Mouse (Mus musculus): Measurements from ENCODE around the gene Dnajc10.

Gene Dnajc10

GRCm38 (mm10) chr2:80340537-80340936, 25.3 kb downstream of the Dnajc10 start:
- DNase-seq (ENCODE audit: low spot score) = no peak

DNA sequence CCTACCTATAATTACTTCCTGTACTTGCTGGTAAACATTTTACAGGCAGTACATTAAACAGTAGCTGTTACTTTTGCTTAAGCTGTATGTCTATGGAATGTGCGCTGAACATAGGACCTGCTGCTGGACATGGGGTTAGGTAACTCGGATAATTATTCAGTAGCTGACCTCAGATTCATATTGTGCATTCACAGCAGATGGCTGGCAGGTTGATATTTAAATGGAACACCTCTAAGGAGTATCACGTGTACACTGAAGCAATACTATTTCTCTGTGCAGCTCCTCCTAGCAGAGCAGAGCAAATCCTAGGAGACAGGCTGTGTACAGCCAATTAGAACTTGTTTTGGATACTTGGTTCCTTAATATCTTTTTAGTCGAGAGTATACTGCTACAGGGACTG, 39.3 kb downstream of the Dnajc10 start:
- DNase-seq (ENCODE audit: low spot score) = no peak

DNA sequence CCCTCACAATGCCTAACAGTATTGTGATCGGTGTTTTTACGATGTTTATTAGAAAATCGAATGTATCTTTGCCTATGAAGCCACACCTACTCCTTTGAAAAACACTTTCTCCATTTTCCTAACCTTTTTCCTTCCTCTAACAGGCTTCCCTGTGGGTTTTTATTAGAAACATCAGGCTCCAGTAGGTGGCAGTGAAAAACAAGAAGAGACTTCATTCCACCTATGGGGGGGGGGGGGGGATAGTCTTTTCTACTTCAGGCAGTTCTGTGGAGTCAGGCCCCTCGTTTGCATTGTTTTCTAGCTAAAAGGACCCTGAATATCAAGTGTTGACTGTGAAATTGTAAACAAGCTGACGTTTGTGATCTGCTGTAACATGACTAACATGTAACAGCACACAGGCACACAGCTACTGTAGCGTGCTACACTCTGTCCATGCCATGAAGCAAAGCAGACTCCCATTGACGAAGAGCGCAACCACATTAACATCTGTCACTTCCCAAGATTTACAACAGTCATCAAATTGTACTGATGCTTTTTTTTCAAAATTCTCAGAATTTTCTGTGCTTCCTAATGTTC, 41.5 kb downstream of the Dnajc10 start:
- DNase-seq (ENCODE audit: low spot score) = peak; percentile 26

GRCm38 (mm10) chr2:80371458-80371857, 56.2 kb downstream of the Dnajc10 start:
- DNase-seq (ENCODE audit: low spot score) = no peak

GRCm38 (mm10) chr2:80374892-80375291, 59.6 kb downstream of the Dnajc10 start:
- no peak for DNase-seq (ENCODE audit: low spot score)

DNA sequence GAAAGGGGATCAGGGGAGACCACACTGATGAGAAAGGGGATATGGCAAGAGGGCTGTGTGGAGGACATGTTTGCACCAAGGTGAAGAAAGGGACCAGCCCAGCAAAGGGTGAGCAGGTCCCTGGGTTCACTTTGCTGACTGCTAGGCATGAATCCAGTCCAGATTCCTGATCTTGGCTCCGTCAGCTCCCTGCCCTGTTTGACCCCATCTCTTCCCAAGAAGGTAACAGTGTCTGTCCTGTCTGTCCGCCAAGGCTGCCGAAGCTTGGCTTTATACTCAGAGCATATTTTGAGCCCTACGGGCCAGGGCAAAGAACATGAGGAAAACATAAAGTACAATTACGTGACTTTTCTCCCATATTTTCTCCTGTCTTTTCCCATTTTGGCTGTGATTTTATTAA, 64.6 kb downstream of the Dnajc10 start:
- DNase-seq (ENCODE audit: low spot score) = no peak

- no peak for DNase-seq (ENCODE audit: low spot score)
These were observed 69.2 kb downstream of the Dnajc10 start for GRCm38 (mm10) chr2:80384447-80384846.

DNA sequence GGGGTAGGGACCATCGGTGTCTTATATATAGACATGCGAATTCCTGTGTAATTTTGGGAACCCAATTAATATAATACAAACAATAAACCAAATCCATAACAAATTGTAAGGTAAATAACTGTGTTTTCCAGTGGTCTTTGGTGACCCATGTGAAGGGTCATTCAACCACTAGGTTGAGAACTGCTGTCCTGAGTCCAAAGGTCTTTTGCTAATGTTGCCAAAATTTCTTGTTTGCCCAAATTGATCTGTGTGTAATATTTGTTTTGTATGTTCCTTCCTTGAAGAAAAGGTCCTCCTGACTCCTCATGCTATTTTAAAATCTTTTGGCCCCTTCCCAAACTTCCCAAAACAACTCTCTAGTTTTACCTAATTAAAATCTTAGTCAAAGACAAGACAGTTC, 71.0 kb downstream of the Dnajc10 start:
- DNase-seq (ENCODE audit: low spot score) = no peak

DNA sequence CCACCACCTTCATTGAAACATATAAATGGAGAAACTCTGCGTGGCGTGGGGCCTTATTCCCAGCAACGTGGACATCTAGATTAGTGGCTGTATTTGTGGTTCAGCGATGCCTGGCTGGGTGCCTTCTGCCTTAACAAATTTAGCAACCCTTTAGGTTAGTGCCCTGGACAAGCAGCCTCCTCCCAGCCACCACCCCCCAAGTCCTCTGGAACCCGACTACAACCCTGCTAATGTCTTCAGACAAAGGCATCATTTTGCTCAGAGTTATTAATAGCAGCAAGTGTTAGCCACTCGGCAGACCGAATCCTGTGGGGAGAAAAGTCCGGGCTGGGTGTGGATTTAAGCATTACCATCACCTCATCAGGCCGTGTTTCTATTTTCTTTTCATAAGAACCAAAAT, 72.4 kb downstream of the Dnajc10 start:
- no peak for DNase-seq (ENCODE audit: low spot score)

DNA sequence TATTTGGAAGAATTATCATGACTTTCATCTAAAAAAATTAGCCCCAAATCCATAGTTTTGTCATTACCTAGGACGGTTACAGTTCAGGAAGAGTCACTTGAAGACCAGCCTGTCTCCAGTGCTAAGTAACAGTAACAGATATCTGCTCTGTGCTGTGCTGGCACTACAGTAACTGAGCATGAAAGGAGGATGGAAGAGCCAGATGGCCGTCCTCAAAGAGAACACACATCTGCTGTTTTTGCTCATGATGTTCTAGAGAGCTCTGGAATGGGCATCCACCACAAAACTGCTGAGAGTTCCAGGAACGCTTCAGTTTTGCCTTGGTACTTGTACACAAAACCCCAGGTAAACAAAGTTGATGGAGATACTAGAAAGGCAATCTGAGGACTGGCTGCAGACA, 73.1 kb downstream of the Dnajc10 start:
- no peak for DNase-seq (ENCODE audit: low spot score)

DNA sequence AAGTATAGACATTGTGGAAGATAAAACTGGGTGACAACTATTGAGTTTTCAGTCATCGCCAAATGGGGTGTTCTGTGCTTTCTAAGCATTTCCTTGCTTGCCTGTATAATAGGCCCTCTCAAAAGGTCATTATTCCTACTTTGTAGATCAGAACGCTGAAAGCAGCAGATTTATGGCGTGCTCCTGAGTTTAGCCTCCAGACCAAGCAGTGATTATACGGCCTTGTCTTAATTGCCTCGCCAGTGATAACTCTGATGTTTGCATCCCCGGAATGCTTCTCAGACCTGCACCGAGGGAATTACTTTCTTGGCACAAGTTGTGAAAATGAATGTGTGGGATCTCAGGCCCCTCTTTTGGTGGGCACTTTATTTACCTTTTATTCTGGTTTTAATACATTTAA, 80.8 kb downstream of the Dnajc10 start:
- DNase-seq (ENCODE audit: low spot score) = no peak

- no peak for DNase-seq (ENCODE audit: low spot score)
These were observed 81.6 kb downstream of the Dnajc10 start for GRCm38 (mm10) chr2:80396864-80397263.

GRCm38 (mm10) chr2:80398595-80399099, 83.4 kb downstream of the Dnajc10 start:
- DNase-seq (ENCODE audit: low spot score) = peak; percentile 25

Data from retina, embryonic 14.5 days (tissue).